Mouse (Mus musculus) embryonic fibroblast, embryonic 13.5 days (primary cell): ENCODE measurements at regions not wholly inside any gene's neighbourhood (a gene's known extent, or its start where the extent isn't known, plus 50 kb on each side); places are given as distances from the start of the nearest gene placed in this dataset.

Source experiments
- CTCF ChIP-seq: IDR thresholded peaks from 2 replicates; pipeline ENCODE4 v1.5.1; 2011; ENCODE audit warnings: mild to moderate bottlenecking, control low read depth, low read length, moderate library complexity, borderline replicate concordance; ENCODE audit not compliant: insufficient read depth
- POLR2A ChIP-seq: IDR thresholded peaks from 2 replicates; pipeline ENCODE4 v1.6.1; 2011; ENCODE audit warnings: low read depth, mild to moderate bottlenecking, control low read depth, low read length, moderate library complexity

- no peak for TF ChIP-seq POLR2A
- no peak for TF ChIP-seq CTCF
These were observed 63.1 kb downstream of the Pkdcc start for GRCm38 (mm10) chr17:83277948-83278924.
